7 mouse cellular contexts compared by ENCODE assay signal in genomic region chr16:93973554-93973953, GRCm38 (mm10). TPM values are rescaled to one million over a fixed set of nuclear protein-coding genes. Genes with fewer than 3 reads are reported as not detected.
A peak's percentile ranks its signal among the peaks of the same experiment; 100 is the strongest.
DNase-seq lines count a peak whose midpoint lies in the region; ATAC-seq and TF ChIP-seq lines count a peak whose summit lies in the region.

No protein-coding gene starts in this region.

- H3K27ac ChIP-seq in ES-E14 (ENCODE audit: insufficient read depth, low read depth, low read length, poor library complexity, severe bottlenecking): no peak overlapping the region
- no peak overlapping the region for H3K27ac ChIP-seq in lung, embryonic 15.5 days

- in situ Hi-C loops in ES-E14 (cut with MboI; ENCODE audit: low sequenced_read_pairs in 2 of 2, unreplicated experiment in 2 of 2): no loop called here

- WGBS in lung, embryonic 15.5 days: 35% methylated on average over 5 of the region's 5 CpGs

- H3K4me3 ChIP-seq in ES-E14 (ENCODE audit: insufficient read depth in 1 of 2, low read depth in 1 of 2, low read length in 2 of 2, poor library complexity in 1 of 2, severe bottlenecking in 1 of 2): peak overlapping the region; percentile 66 to 67
- H3K4me3 ChIP-seq in lung, embryonic 15.5 days: peak overlapping the region; percentile 26

- ATAC-seq in lung, embryonic 15.5 days (ENCODE audit: borderline replicate concordance, extremely low read depth, low FRiP score, low TSS enrichment): 0 out of 2 replicates have a peak, but pooled peaks have one; percentile 36

- peak overlapping the region; percentile 48 for H3K4me2 ChIP-seq in lung, embryonic 15.5 days

- peak; percentile 60 to 70 for DNase-seq in B cell, adult 2 months
- DNase-seq in ES-E14 (ENCODE audit: low read depth, low spot score): peak; percentile 58
- peak; percentile 18 for DNase-seq in heart, postnatal 4 days
- peak; percentile 54 to 55 for DNase-seq in spleen, postnatal 36 days (ENCODE audit: low spot score in 2 of 2)
- no peak for DNase-seq in layer of hippocampus, postnatal 14 days (ENCODE audit: low spot score in 2 of 2)
- DNase-seq in ovary, postnatal 14 days (ENCODE audit: low spot score): no peak

- peak overlapping the region; percentile 81 for H3K9ac ChIP-seq in ES-E14 (ENCODE audit: insufficient read depth, low read depth, low read length, poor library complexity, severe bottlenecking)
- no peak overlapping the region for H3K9ac ChIP-seq in lung, embryonic 15.5 days

- no peaks in the 10 kb centered on the region for H3K36me3 ChIP-seq in ES-E14 (ENCODE audit: control insufficient read depth, insufficient read depth, low read length, poor library complexity, severe bottlenecking)
- no peaks in the 10 kb centered on the region for H3K36me3 ChIP-seq in lung, embryonic 15.5 days

- H3K4me1 ChIP-seq in ES-E14 (ENCODE audit: control insufficient read depth in 2 of 2, insufficient read depth in 2 of 2, low read length in 2 of 2, poor library complexity in 1 of 2): peaks cover 0 to 6% of the 10 kb centered on the region in 2 experiments; a peak in 3 of 4 replicates
- 0 out of 2 replicates have a peak, but pooled peaks cover 5% of the 10 kb centered on the region for H3K4me1 ChIP-seq in lung, embryonic 15.5 days

- no peaks in the 10 kb centered on the region for H3K9me3 ChIP-seq in ES-E14 (ENCODE audit: control insufficient read depth, insufficient read depth, low read depth, low read length)
- H3K9me3 ChIP-seq in lung, embryonic 15.5 days: no peaks in the 10 kb centered on the region

- H3K27me3 ChIP-seq in lung, embryonic 15.5 days: no peaks in the 10 kb centered on the region

TF ChIP-seq in ES-E14, 5 proteins besides CTCF, POLR2A, EP300 and RAD21:
- no peak for TF ChIP-seq HCFC1 (IDR thresholded peaks at IDR 0.05; ENCODE audit: borderline replicate concordance, insufficient read depth, low read length)

RNA-seq across cellular contexts. Expression of gene Cldn14, which starts 35.1 kb away (rescaled TPM):
- 0.36 and 0.37 TPM in 2 replicates for total RNA-seq in ES-E14 (2012; rRNA removed)
- not detected for total RNA-seq in heart, postnatal 4 days (2021)
- not detected in 2 replicates for polyA plus RNA-seq in lung, embryonic 15.5 days (2015; fragmentation: Nextera tagmentation; extraction: Ambion mirVana)
- 1 to 10 TPM; 3.1 to 3.8 TPM for total RNA-seq in layer of hippocampus, postnatal 14 days (2021)

Comparison
In these comparisons a context has a peak if more than half of its experiments do, and no peak if none do; other contexts are left out.
1. DNase-seq: peak in B cell, adult 2 months (2 of 2), ES-E14 (single experiment), heart, postnatal 4 days (single experiment) and spleen, postnatal 36 days (2 of 2); none in layer of hippocampus, postnatal 14 days (0 of 2) and ovary, postnatal 14 days (single experiment).